Mouse (Mus musculus): Measurements from ENCODE around the gene Rbm43. TPM values are rescaled to one million over a fixed set of nuclear protein-coding genes. Genes with fewer than 3 reads are reported as not detected.

Rbm43 gene
- polyA plus RNA-seq (2012; fragmentation: generic; extraction: Trizol), result 0.98 TPM
- long read RNA-seq, experiment 1, partial matches to known transcripts, result 0 of 1 reads
- long read RNA-seq, experiment 1, other reads (novel, unspliced or antisense), result 0 of 1 reads
- long read RNA-seq, experiment 2, partial matches to known transcripts, result 0 of 3 reads
- long read RNA-seq, experiment 2, other reads (novel, unspliced or antisense), result 2 of 3 reads

DNA sequence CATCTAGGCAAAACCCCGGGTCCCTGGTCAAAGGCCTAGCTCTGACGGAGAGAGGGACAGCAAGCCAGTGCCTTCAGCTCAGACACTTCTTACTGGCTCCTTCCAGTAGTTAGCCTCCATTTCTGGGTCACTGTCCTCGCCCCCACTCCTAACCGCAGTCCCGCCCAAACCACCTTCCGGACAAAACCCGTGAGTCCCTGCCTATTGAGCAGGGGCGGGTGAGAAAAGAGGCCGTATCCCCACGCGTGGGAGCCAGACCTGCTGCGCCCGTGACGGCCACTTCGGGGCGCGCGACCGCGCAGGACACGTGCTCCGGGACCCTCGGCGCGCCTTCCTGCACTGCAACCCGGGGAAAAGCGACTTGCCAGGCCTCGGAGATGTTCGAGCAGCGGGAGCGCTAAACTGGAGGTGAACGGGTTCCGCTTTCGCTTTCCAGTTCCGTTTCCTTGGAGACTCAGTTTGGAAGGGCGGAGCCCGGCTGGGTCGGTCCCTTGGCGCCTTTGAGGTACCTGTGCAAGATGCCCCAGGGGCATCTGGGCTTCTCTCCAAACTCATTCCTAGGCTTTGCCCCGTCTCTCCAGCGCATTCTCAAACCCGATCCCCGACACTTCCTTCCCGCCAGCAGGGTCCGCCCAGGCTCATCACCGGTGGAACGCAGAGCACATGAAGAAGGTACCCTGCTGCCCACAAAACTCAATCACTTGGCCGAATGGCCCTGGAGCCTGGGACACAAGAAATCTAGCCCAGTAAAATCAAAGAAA, at the start of gene Rbm43:
Gene Rbm43, minus strand, starts transcription at position 590 of the 761 bp plus-strand sequence.
- no peak for TF ChIP-seq CEBPB (IDR thresholded peaks at IDR 0.05; ENCODE audit: low read depth)
- TF ChIP-seq MYOD1 (IDR thresholded peaks at IDR 0.05; ENCODE audit: control insufficient read depth, insufficient read length, low read depth), result no peak
- TF ChIP-seq USF1 (IDR thresholded peaks at IDR 0.05; ENCODE audit: low read depth), result no peak
- no peak for TF ChIP-seq MYOG (IDR thresholded peaks at IDR 0.05; ENCODE audit: control insufficient read depth, extremely low read depth, insufficient read length)
- TF ChIP-seq FOSL1 (IDR thresholded peaks at IDR 0.05; ENCODE audit: insufficient read depth, low read length, poor library complexity, severe bottlenecking), result no peak
- peak; percentile 45 for TF ChIP-seq CTCF (IDR thresholded peaks at IDR 0.05; ENCODE audit: control insufficient read depth, insufficient read depth, insufficient read length)
- TF ChIP-seq MAX (IDR thresholded peaks at IDR 0.05), result peak; percentile 92
- Histone ChIP-seq H3K79me2 (ENCODE audit: control insufficient read depth, insufficient read depth) (no peaks in the 10 kb centered on the region), H3K79me3 (ENCODE audit: low read depth) (no peaks in the 10 kb centered on the region), H3K27me3 (ENCODE audit: control insufficient read depth, insufficient read depth, insufficient read length) (no peaks in the 10 kb centered on the region), H3K36me3 (ENCODE audit: control insufficient read depth, insufficient read depth) (no peaks in the 10 kb centered on the region), H3K4me3 (ENCODE audit: insufficient read depth, poor library complexity, severe bottlenecking) (peak within 1 kb of the TSS; percentile 44), H3ac (ENCODE audit: control insufficient read depth, insufficient read length, low read depth) (peak within 1 kb of the TSS; percentile 68)

DNA sequence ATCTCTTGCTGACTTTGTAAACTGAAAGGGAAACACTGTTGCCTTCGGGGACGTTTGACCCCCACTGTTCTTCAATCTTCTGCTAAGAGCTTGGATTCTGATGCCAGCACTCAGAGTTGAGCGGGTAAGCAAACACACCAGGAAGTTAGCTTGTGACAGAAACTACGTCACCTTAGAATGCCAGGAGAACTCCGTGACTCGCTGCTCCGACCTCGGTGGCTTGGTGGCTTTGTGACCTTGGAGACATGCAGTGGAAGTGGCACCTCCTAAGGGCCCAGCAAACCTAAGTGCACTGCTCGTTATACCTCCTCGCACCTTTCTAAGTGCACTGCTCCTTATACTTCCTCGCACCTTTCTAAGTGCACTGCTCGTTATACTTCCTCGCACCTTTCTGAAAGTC, 47.3 kb upstream of the Rbm43 start:
- Histone ChIP-seq H3K4me3 (ENCODE audit: insufficient read depth, poor library complexity, severe bottlenecking) (no peak overlapping the region), H3K36me3 (ENCODE audit: control insufficient read depth, insufficient read depth) (no peaks in the 10 kb centered on the region), H3K79me3 (ENCODE audit: low read depth) (no peaks in the 10 kb centered on the region), H3K27me3 (ENCODE audit: control insufficient read depth, insufficient read depth, insufficient read length) (no peaks in the 10 kb centered on the region), H3K79me2 (ENCODE audit: control insufficient read depth, insufficient read depth) (no peaks in the 10 kb centered on the region), H3ac (ENCODE audit: control insufficient read depth, insufficient read length, low read depth) (no peak overlapping the region)
- TF ChIP-seq MYOG (IDR thresholded peaks at IDR 0.05; ENCODE audit: control insufficient read depth, extremely low read depth, insufficient read length) (no peak), FOSL1 (IDR thresholded peaks at IDR 0.05; ENCODE audit: insufficient read depth, low read length, poor library complexity, severe bottlenecking) (no peak), CTCF (IDR thresholded peaks at IDR 0.05; ENCODE audit: control insufficient read depth, insufficient read depth, insufficient read length) (no peak), USF1 (IDR thresholded peaks at IDR 0.05; ENCODE audit: low read depth) (no peak), CEBPB (IDR thresholded peaks at IDR 0.05; ENCODE audit: low read depth) (no peak), MAX (IDR thresholded peaks at IDR 0.05) (no peak), MYOD1 (IDR thresholded peaks at IDR 0.05; ENCODE audit: control insufficient read depth, insufficient read length, low read depth) (no peak)

DNA sequence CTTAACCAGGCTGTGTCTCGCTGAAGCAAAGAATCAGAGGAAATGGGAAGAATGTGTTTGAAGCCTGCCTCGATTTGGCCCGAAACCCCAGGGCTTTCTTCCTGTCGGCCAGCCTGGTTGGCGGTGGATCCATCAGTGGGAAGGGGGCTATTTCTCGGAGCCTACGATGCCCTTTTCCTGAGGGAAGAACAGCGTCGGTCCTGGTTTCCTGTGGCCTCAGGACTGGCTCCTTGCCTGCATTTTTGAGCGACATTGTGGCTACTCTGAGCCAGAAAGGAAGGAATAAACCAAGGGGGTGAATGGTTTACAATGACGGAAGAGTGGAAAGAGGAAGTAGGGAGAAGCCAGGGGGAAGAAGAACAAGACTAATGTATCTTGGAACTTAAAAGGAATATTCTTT, 46.7 kb upstream of the Rbm43 start:
- H3K4me3 ChIP-seq (ENCODE audit: insufficient read depth, poor library complexity, severe bottlenecking), result no peak overlapping the region
- no peaks in the 10 kb centered on the region for H3K27me3 ChIP-seq (ENCODE audit: control insufficient read depth, insufficient read depth, insufficient read length)
- TF ChIP-seq USF1 (IDR thresholded peaks at IDR 0.05; ENCODE audit: low read depth) (no peak), MYOG (IDR thresholded peaks at IDR 0.05; ENCODE audit: control insufficient read depth, extremely low read depth, insufficient read length) (no peak), MAX (IDR thresholded peaks at IDR 0.05) (no peak), CEBPB (IDR thresholded peaks at IDR 0.05; ENCODE audit: low read depth) (no peak), MYOD1 (IDR thresholded peaks at IDR 0.05; ENCODE audit: control insufficient read depth, insufficient read length, low read depth) (no peak)
- H3K79me3 ChIP-seq (ENCODE audit: low read depth), result no peaks in the 10 kb centered on the region
- H3ac ChIP-seq (ENCODE audit: control insufficient read depth, insufficient read length, low read depth), result no peak overlapping the region
- no peaks in the 10 kb centered on the region for H3K79me2 ChIP-seq (ENCODE audit: control insufficient read depth, insufficient read depth)
- H3K36me3 ChIP-seq (ENCODE audit: control insufficient read depth, insufficient read depth), result no peaks in the 10 kb centered on the region

DNA sequence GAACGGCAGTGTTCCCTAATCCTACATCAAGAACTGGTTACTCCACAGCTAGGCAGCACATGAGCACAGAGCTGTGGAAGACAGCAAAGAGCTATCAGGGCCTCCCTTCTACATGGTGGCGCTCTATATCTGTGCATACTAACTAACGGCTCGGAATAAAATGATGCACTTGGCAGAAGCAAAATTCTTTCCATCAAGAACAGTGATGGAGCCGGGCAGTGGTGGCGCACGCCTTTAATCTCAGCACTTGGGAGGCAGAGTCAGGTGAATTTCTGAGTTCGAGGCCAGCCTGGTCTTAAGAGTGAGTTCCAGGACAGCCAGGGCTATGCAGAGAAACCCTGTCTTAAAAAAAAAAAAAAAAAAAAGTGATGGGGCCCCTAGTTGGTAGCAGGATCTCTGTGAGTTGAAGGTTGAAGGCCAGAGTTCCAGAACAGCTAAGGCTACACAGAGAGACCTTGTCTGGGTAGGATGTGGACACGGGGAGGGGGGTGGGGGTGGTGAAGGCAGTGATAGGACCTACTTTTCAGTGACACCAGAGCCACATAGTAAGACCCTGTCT, 38.5 kb upstream of the Rbm43 start, which contains the start of gene Nmi:
Gene Nmi, minus strand, starts transcription at position 85 of the 559 bp plus-strand sequence.
- Histone ChIP-seq H3ac (ENCODE audit: control insufficient read depth, insufficient read length, low read depth) (peak within 1 kb of the TSS; percentile 24), H3K36me3 (ENCODE audit: control insufficient read depth, insufficient read depth) (no peaks in the 10 kb centered on the region), H3K79me3 (ENCODE audit: low read depth) (no peaks in the 10 kb centered on the region), H3K4me3 (ENCODE audit: insufficient read depth, poor library complexity, severe bottlenecking) (no peak within 1 kb of the TSS), H3K27me3 (ENCODE audit: control insufficient read depth, insufficient read depth, insufficient read length) (no peaks in the 10 kb centered on the region), H3K79me2 (ENCODE audit: control insufficient read depth, insufficient read depth) (no peaks in the 10 kb centered on the region)
- TF ChIP-seq MAX (IDR thresholded peaks at IDR 0.05) (no peak), MYOD1 (IDR thresholded peaks at IDR 0.05; ENCODE audit: control insufficient read depth, insufficient read length, low read depth) (no peak), CTCF (IDR thresholded peaks at IDR 0.05; ENCODE audit: control insufficient read depth, insufficient read depth, insufficient read length) (no peak), CEBPB (IDR thresholded peaks at IDR 0.05; ENCODE audit: low read depth) (no peak), MYOG (IDR thresholded peaks at IDR 0.05; ENCODE audit: control insufficient read depth, extremely low read depth, insufficient read length) (no peak), FOSL1 (IDR thresholded peaks at IDR 0.05; ENCODE audit: insufficient read depth, low read length, poor library complexity, severe bottlenecking) (no peak), USF1 (IDR thresholded peaks at IDR 0.05; ENCODE audit: low read depth) (no peak)

DNA sequence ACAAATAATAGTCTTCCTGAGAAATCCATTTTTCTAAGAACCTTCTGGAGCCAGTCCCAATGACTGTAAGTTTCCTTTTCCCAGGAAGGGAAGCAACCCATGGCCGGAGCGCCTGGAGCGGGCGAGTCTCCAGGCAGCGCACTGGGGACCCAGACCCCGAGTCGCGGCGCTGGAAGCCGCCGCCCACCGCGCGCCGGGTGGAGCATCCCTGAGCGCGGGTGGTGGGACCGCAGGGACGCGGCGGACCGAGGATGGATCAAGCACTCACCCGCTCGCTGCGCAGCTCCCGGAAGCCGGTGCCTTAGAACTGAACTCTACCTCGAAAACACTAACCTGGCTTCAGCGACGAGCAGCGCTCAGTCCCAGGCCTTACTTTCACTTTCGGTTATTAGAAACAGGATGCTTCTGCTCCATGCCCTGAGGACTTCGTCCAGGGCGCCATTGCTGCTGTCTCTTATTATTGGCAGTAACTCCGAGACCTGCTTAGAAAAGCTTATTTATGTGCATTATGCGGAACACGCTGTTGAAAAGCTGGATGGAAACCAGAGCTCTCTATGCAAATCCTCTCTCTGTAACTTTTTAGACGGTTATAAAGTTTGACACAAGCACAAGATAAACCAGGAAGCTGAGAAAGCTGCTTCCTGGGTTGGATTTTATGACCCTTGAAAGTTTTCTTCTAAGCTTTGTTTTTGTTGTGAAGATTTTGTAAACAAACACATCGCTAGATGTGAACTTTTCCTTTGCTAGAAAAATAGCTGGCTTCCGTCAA, 37.9 kb upstream of the Rbm43 start:
- TF ChIP-seq MYOG (IDR thresholded peaks at IDR 0.05; ENCODE audit: control insufficient read depth, extremely low read depth, insufficient read length), result no peak
- TF ChIP-seq MAX (IDR thresholded peaks at IDR 0.05), result no peak
- no peak for TF ChIP-seq MYOD1 (IDR thresholded peaks at IDR 0.05; ENCODE audit: control insufficient read depth, insufficient read length, low read depth)
- no peak for TF ChIP-seq CEBPB (IDR thresholded peaks at IDR 0.05; ENCODE audit: low read depth)
- no peak for TF ChIP-seq USF1 (IDR thresholded peaks at IDR 0.05; ENCODE audit: low read depth)
- no peak for TF ChIP-seq CTCF (IDR thresholded peaks at IDR 0.05; ENCODE audit: control insufficient read depth, insufficient read depth, insufficient read length)
- TF ChIP-seq FOSL1 (IDR thresholded peaks at IDR 0.05; ENCODE audit: insufficient read depth, low read length, poor library complexity, severe bottlenecking), result no peak
- Histone ChIP-seq H3K79me2 (ENCODE audit: control insufficient read depth, insufficient read depth) (no peaks in the 10 kb centered on the region), H3K36me3 (ENCODE audit: control insufficient read depth, insufficient read depth) (no peaks in the 10 kb centered on the region), H3K79me3 (ENCODE audit: low read depth) (no peaks in the 10 kb centered on the region), H3ac (ENCODE audit: control insufficient read depth, insufficient read length, low read depth) (peak overlapping the region; percentile 24), H3K27me3 (ENCODE audit: control insufficient read depth, insufficient read depth, insufficient read length) (no peaks in the 10 kb centered on the region), H3K4me3 (ENCODE audit: insufficient read depth, poor library complexity, severe bottlenecking) (no peak overlapping the region)
